Mouse (Mus musculus) midbrain, embryonic 16.5 days (tissue): ENCODE results near the gene Cops4. TPM values are rescaled to one million over a fixed set of nuclear protein-coding genes. Genes with fewer than 3 reads are reported as not detected.

ENCODE experiments used
- ATAC-seq: fragments of 200-750 bp; cut with Nextera tagmentation; 2 replicates; pipeline ENCODE4 v1.8.0; 2017; ENCODE audit warnings: moderate TSS enrichment
- H3K27ac ChIP-seq: fragments of 300-500 bp; sonication (generic); 2 replicates; pipeline ENCODE4 v1.5.1; 2014; ENCODE audit warnings: mild to moderate bottlenecking, low read length, mixed read lengths
- H3K27me3 ChIP-seq: fragments of 300-500 bp; sonication (generic); 2 replicates; pipeline ENCODE4 v1.6.1; 2014; ENCODE audit warnings: low read depth, low read length, mixed read lengths; ENCODE audit not compliant: control insufficient read depth, insufficient read depth
- H3K36me3 ChIP-seq: fragments of 300-500 bp; sonication (generic); 2 replicates; pipeline ENCODE4 v1.6.1; 2014; ENCODE audit warnings: mild to moderate bottlenecking, low read length, moderate library complexity, mixed read lengths; ENCODE audit not compliant: control insufficient read depth, insufficient read depth
- H3K4me1 ChIP-seq: fragments of 300-500 bp; sonication (generic); 2 replicates; pipeline ENCODE4 v1.6.1; 2014; ENCODE audit warnings: mild to moderate bottlenecking, low read length, mixed read lengths; ENCODE audit not compliant: control insufficient read depth, insufficient read depth
- H3K4me2 ChIP-seq: fragments of 300-500 bp; sonication (generic); 2 replicates; pipeline ENCODE4 v1.6.1; 2014; ENCODE audit warnings: mild to moderate bottlenecking, low read length, mixed read lengths
- H3K4me3 ChIP-seq: fragments of 300-500 bp; sonication (generic); 2 replicates; pipeline ENCODE4 v1.5.1; 2014; ENCODE audit warnings: low read depth, mild to moderate bottlenecking, low read length, moderate library complexity, mixed read lengths
- H3K9ac ChIP-seq: fragments of 300-500 bp; sonication (generic); 2 replicates; pipeline ENCODE4 v1.6.1; 2014; ENCODE audit warnings: low read depth, low read length, mixed read lengths
- H3K9me3 ChIP-seq: fragments of 300-500 bp; sonication (generic); replicated peaks from 2 replicates; pipeline ENCODE4 v1.6.1; 2014; ENCODE audit warnings: mild to moderate bottlenecking, low read length, mixed read lengths; ENCODE audit not compliant: control insufficient read depth, poor library complexity, severe bottlenecking
- WGBS: fragments of 180-500 bp; shearing (Covaris S2); extraction: QIAGEN DNeasy Blood & Tissue Kit; methylation state at CpG from one replicate; pipeline ENCODE4 v1.1.7; 2014; 5-methylcytosine and 5-hydroxymethylcytosine counted together
- polyA plus RNA-seq: library from polyadenylated mRNA; unstranded; fragments of >200 nt; fragmentation: Nextera tagmentation; extraction: Ambion mirVana; gene quantifications from 2 replicates; pipeline ENCODE4 v1.2.1, GENCODE M21; 2015

The Cops4 gene
- polyA plus RNA-seq, 1 experiment from 2014 or later, result 177 TPM

DNA sequence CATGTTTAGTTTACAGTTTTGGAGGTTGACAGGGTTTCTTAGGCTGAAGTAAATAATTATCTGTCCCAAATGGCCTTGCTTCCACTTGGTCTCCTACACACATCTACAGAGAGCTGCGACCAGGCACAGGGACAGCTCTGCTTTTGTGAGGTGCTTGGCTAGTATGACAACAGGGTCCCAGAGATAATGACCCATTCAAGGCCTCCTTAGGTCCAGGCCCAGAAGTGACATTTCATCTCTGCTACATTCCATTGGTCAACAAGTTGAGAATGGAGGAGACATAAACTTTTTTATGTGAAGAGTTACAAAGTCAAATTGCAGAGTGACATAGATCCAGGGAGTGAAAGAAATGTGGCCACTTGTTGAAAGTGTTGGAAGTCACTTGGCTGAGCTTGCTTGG is 5.2 kb downstream of the Cops4 start:
- Histone ChIP-seq H3K27me3 (no peaks in the 10 kb centered on the region), H3K4me2 (no peak overlapping the region), H3K9me3 (no peaks in the 10 kb centered on the region), H3K36me3 (no peaks in the 10 kb centered on the region), H3K9ac (no peak overlapping the region), H3K4me3 (no peak overlapping the region), H3K4me1 (peaks cover 13% of the 10 kb centered on the region), H3K27ac (no peak overlapping the region)
- 89% methylated on average over 1 of the region's 1 CpGs for WGBS
- no peak for ATAC-seq

DNA sequence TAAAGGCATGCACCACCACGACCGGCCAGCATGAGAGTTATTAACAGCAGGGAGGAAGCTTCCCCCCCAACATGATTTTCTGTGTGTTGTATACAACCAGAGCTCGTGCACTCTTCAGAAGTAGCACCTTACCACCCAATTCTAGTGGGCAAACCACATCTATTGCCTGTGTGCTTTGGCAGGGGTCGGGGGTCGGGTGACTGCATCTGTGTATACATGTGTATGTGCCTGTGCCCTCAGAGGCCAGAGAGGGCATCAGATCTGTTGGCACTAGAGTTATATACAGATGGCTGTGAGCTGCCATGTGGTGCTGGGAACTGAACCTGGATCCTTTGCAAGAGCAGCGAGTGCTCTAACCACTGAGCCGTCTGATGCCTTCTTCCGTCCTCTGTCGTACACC is 6.8 kb downstream of the Cops4 start:
- no peak overlapping the region for H3K4me3 ChIP-seq
- WGBS, result 98% methylated on average over 9 of the region's 9 CpGs
- no peak overlapping the region for H3K27ac ChIP-seq
- peaks cover 5% of the 10 kb centered on the region for H3K36me3 ChIP-seq
- no peak overlapping the region for H3K4me2 ChIP-seq
- no peaks in the 10 kb centered on the region for H3K27me3 ChIP-seq
- H3K4me1 ChIP-seq, result peaks cover 5% of the 10 kb centered on the region
- H3K9ac ChIP-seq, result no peak overlapping the region
- no peak for ATAC-seq
- H3K9me3 ChIP-seq, result no peaks in the 10 kb centered on the region

- H3K36me3 ChIP-seq, result peaks cover 12% of the 10 kb centered on the region
- H3K27ac ChIP-seq, result no peak overlapping the region
- ATAC-seq, result no peak
- WGBS, result 89% methylated on average over 3 of the region's 3 CpGs
- no peaks in the 10 kb centered on the region for H3K27me3 ChIP-seq
- no peaks in the 10 kb centered on the region for H3K9me3 ChIP-seq
- no peak overlapping the region for H3K4me3 ChIP-seq
- no peak overlapping the region for H3K9ac ChIP-seq
- H3K4me2 ChIP-seq, result no peak overlapping the region
- no peaks in the 10 kb centered on the region for H3K4me1 ChIP-seq
Measured at GRCm38 (mm10) chr5:100525620-100526019, 7.5 kb downstream of the Cops4 start.

- Histone ChIP-seq H3K9ac (no peak overlapping the region), H3K9me3 (no peaks in the 10 kb centered on the region), H3K36me3 (peaks cover 16% of the 10 kb centered on the region), H3K27me3 (no peaks in the 10 kb centered on the region), H3K4me2 (no peak overlapping the region), H3K4me1 (no peaks in the 10 kb centered on the region), H3K4me3 (no peak overlapping the region), H3K27ac (no peak overlapping the region)
- ATAC-seq, result no peak
- WGBS, result 92% methylated on average over 7 of the region's 7 CpGs
Measured at GRCm38 (mm10) chr5:100526164-100526563, 8.1 kb downstream of the Cops4 start.

DNA sequence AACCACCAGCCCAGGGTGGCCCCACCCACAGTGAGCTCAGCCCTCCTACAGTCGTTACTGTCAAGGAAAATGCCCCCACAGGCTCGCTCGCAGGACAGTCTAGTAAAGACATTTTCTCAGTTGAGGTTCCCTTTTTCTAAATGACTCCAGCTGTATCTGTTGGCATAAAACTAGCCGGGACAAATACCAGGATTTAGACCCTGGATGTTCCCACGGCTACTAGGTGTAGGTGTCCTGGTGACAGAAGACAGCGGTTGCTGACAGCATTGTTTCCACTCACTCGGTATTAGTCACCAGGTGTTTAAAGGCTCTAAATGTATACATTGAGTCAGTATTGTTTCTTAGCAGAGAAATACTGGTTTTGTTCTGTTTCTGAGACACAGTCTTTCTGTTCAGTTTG is 17.7 kb downstream of the Cops4 start:
- H3K27ac ChIP-seq, result no peak overlapping the region
- 88% methylated on average over 7 of the region's 7 CpGs for WGBS
- H3K36me3 ChIP-seq, result peaks cover 21% of the 10 kb centered on the region
- H3K27me3 ChIP-seq, result no peaks in the 10 kb centered on the region
- H3K9ac ChIP-seq, result no peak overlapping the region
- H3K4me1 ChIP-seq, result no peaks in the 10 kb centered on the region
- no peak overlapping the region for H3K4me3 ChIP-seq
- H3K4me2 ChIP-seq, result no peak overlapping the region
- no peaks in the 10 kb centered on the region for H3K9me3 ChIP-seq
- no peak for ATAC-seq

GRCm38 (mm10) chr5:100536638-100537037 is 18.5 kb downstream of the Cops4 start:
- Histone ChIP-seq H3K4me3 (no peak overlapping the region), H3K9ac (no peak overlapping the region), H3K4me2 (no peak overlapping the region), H3K27me3 (no peaks in the 10 kb centered on the region), H3K27ac (no peak overlapping the region), H3K4me1 (no peaks in the 10 kb centered on the region), H3K9me3 (no peaks in the 10 kb centered on the region), H3K36me3 (peaks cover 17% of the 10 kb centered on the region)
- 93% methylated on average over 3 of the region's 3 CpGs for WGBS
- no peak for ATAC-seq

DNA sequence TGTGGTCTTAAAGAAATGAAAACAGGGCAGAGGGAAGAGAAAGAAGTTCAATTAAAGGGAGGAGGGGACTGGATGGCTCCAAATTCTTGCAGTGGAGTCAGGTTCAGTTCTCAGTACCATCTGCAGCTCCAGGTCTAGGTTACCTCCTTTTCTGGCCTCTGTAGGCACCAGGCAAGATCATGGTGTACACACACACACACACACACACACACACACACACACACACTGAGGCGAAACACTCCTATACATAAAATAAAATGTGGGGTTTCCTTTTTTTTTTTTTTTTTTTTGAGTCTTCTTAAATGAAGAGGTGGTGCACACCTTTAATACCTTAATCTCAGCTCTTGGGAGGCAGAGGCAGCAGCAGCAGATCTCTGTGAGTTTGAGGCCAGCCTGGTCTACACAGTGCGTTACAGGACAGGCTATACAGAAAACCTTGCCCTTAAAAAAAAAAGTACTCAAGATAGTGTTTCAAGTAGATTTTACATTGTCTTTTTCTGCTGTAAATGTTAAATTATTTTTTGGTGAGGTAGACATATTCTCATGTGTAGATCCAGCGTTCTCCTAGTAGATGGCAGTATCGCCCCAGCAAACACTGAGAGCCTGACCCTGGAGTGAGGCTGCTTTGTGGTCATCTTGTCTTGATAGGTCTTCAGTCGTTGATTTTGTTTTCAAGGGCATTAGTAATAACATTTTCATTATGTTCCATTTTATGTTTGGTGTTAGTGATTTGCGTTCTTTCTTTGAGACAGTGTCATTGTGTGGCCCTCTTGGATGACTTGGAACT is 28.4 kb downstream of the Cops4 start:
- WGBS, result 93% methylated on average over 6 of the region's 6 CpGs
- Histone ChIP-seq H3K27me3 (no peaks in the 10 kb centered on the region), H3K4me1 (no peaks in the 10 kb centered on the region), H3K36me3 (peaks cover 36% of the 10 kb centered on the region), H3K9ac (no peak overlapping the region), H3K4me3 (no peak overlapping the region), H3K27ac (no peak overlapping the region), H3K4me2 (no peak overlapping the region), H3K9me3 (no peaks in the 10 kb centered on the region)
- ATAC-seq, result no peak

GRCm38 (mm10) chr5:100548236-100548635 is 30.1 kb downstream of the Cops4 start:
- ATAC-seq, result no peak
- Histone ChIP-seq H3K36me3 (peaks cover 27% of the 10 kb centered on the region), H3K4me2 (no peak overlapping the region), H3K4me3 (no peak overlapping the region), H3K9me3 (no peaks in the 10 kb centered on the region), H3K27me3 (no peaks in the 10 kb centered on the region), H3K4me1 (no peaks in the 10 kb centered on the region), H3K9ac (no peak overlapping the region), H3K27ac (no peak overlapping the region)
- WGBS, result 96% methylated on average over 2 of the region's 2 CpGs

DNA sequence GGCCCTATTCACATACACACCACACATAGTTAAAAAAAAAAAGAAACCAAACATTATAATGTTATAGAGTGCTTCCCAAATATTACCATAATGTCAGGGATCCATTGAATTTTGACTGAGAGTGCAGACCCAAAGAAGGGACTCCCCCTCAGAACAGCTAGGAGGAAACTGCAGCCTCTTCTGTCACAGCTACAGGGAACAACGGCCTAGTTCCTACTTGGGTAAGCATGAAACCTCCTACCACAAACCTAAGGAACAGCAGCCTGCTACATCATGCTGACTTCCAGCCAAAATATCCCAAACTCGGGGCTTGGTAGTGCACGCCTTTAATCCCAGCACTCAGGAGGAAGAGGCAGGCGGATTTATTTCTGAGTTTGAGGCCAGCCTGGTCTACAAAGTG is 31.2 kb downstream of the Cops4 start:
- H3K27ac ChIP-seq, result no peak overlapping the region
- H3K9me3 ChIP-seq, result no peaks in the 10 kb centered on the region
- H3K4me2 ChIP-seq, result no peak overlapping the region
- 96% methylated on average over 4 of the region's 4 CpGs for WGBS
- no peaks in the 10 kb centered on the region for H3K27me3 ChIP-seq
- no peak overlapping the region for H3K9ac ChIP-seq
- no peaks in the 10 kb centered on the region for H3K4me1 ChIP-seq
- H3K4me3 ChIP-seq, result no peak overlapping the region
- ATAC-seq, result no peak
- H3K36me3 ChIP-seq, result peaks cover 23% of the 10 kb centered on the region
